Mouse (Mus musculus): ENCODE data around the gene Prkag2.

DNA sequence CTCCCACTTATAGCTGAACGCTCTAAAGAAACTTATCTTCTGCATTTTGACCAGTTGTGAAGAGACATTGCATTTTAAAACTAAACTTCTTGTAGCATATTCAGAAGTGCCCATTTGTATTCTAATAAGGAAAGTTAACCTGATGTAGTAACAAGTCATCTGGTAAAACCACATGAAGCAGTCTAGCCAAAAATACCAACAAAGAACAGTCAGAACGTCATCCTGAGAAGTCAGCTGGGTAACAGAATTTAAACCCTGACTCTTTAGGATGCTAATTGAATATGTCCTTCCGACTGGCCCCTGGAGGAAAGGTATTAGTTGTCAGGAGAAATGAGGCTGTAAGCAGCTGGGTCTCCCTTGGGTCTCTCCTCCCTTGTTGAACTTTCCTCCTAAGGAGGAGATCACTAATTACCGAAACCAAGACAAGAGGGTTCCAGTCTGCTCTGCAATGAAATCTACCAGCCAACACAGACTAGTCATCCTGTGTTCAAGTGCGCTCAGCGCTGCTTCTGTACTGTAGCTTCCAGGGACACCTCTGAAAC, 276.5 kb downstream of the Prkag2 start:
- TF ChIP-seq CTCF (IDR thresholded peaks at IDR 0.05; ENCODE audit: low read depth, low read length) (no peak), POLR2A (IDR thresholded peaks at IDR 0.05; ENCODE audit: borderline replicate concordance, low read depth, low read length) (no peak)
